Mouse (Mus musculus): ENCODE data around the gene Spop. TPM values are rescaled to one million over a fixed set of nuclear protein-coding genes. Genes with fewer than 3 reads are reported as not detected.

The Spop gene
- 17.9 and 19.6 TPM in 2 replicates for polyA plus RNA-seq (2012; rRNA removed)

- Histone ChIP-seq H3K4me3 (ENCODE audit: control insufficient read depth, low read depth, low read length) (peak within 1 kb of the TSS; percentile 93), H3K27ac (ENCODE audit: control insufficient read depth, insufficient read depth, low read depth, low read length) (peak within 1 kb of the TSS; percentile 97), H3K27me3 (ENCODE audit: control insufficient read depth, insufficient read depth, low read length) (no peaks in the 10 kb centered on the region), H3K4me1 (ENCODE audit: control insufficient read depth, insufficient read depth, low read length) (peaks cover 4% of the 10 kb centered on the region; the same call in 1 of the 2 replicates), H3K36me3 (ENCODE audit: control insufficient read depth, insufficient read depth, low read length) (no peaks in the 10 kb centered on the region)
- TF ChIP-seq POLR2A (IDR thresholded peaks at IDR 0.05; ENCODE audit: control insufficient read depth, low read depth, low read length) (peak; percentile 51), CTCF (IDR thresholded peaks at IDR 0.05; ENCODE audit: control insufficient read depth, insufficient read depth, insufficient replicate concordance, low read depth, low read length) (no peak)
Measured at GRCm38 (mm10) chr11:95413641-95414535, at the start of gene Spop. TSS of gene Spop (plus strand) at chr11:95414080.

GRCm38 (mm10) chr11:95364388-95364787 is 49.5 kb upstream of the Spop start:
- H3K4me3 ChIP-seq (ENCODE audit: control insufficient read depth, low read depth, low read length): no peak overlapping the region
- H3K27me3 ChIP-seq (ENCODE audit: control insufficient read depth, insufficient read depth, low read length): no peaks in the 10 kb centered on the region
- no peaks in the 10 kb centered on the region for H3K36me3 ChIP-seq (ENCODE audit: control insufficient read depth, insufficient read depth, low read length)
- no peak for TF ChIP-seq POLR2A (IDR thresholded peaks at IDR 0.05; ENCODE audit: control insufficient read depth, low read depth, low read length)
- H3K27ac ChIP-seq (ENCODE audit: control insufficient read depth, insufficient read depth, low read depth, low read length): no peak overlapping the region
- no peaks in the 10 kb centered on the region; the same call in 1 of the 2 replicates for H3K4me1 ChIP-seq (ENCODE audit: control insufficient read depth, insufficient read depth, low read length)

GRCm38 (mm10) chr11:95365596-95365995 is 48.3 kb upstream of the Spop start:
- Histone ChIP-seq H3K4me3 (ENCODE audit: control insufficient read depth, low read depth, low read length) (no peak overlapping the region), H3K4me1 (ENCODE audit: control insufficient read depth, insufficient read depth, low read length) (peaks cover 2% of the 10 kb centered on the region), H3K36me3 (ENCODE audit: control insufficient read depth, insufficient read depth, low read length) (no peaks in the 10 kb centered on the region), H3K27me3 (ENCODE audit: control insufficient read depth, insufficient read depth, low read length) (no peaks in the 10 kb centered on the region), H3K27ac (ENCODE audit: control insufficient read depth, insufficient read depth, low read depth, low read length) (peak overlapping the region; percentile 52; the same call in 1 of the 2 replicates)
- no peak for TF ChIP-seq POLR2A (IDR thresholded peaks at IDR 0.05; ENCODE audit: control insufficient read depth, low read depth, low read length)
- no peak for TF ChIP-seq CTCF (IDR thresholded peaks at IDR 0.05; ENCODE audit: control insufficient read depth, insufficient read depth, insufficient replicate concordance, low read depth, low read length)

- TF ChIP-seq CTCF (IDR thresholded peaks at IDR 0.05; ENCODE audit: control insufficient read depth, insufficient read depth, insufficient replicate concordance, low read depth, low read length) (no peak), POLR2A (IDR thresholded peaks at IDR 0.05; ENCODE audit: control insufficient read depth, low read depth, low read length) (no peak)
- Histone ChIP-seq H3K4me1 (ENCODE audit: control insufficient read depth, insufficient read depth, low read length) (peaks cover 2% of the 10 kb centered on the region), H3K4me3 (ENCODE audit: control insufficient read depth, low read depth, low read length) (no peak overlapping the region), H3K27ac (ENCODE audit: control insufficient read depth, insufficient read depth, low read depth, low read length) (peak overlapping the region; percentile 52; the same call in 1 of the 2 replicates), H3K27me3 (ENCODE audit: control insufficient read depth, insufficient read depth, low read length) (no peaks in the 10 kb centered on the region), H3K36me3 (ENCODE audit: control insufficient read depth, insufficient read depth, low read length) (no peaks in the 10 kb centered on the region; the same call in 1 of the 2 replicates)
Measured at GRCm38 (mm10) chr11:95366280-95366897, 47.5 kb upstream of the Spop start.

GRCm38 (mm10) chr11:95367011-95367735 is 46.7 kb upstream of the Spop start:
- Histone ChIP-seq H3K4me3 (ENCODE audit: control insufficient read depth, low read depth, low read length) (no peak overlapping the region), H3K36me3 (ENCODE audit: control insufficient read depth, insufficient read depth, low read length) (no peaks in the 10 kb centered on the region; the same call in 1 of the 2 replicates), H3K27ac (ENCODE audit: control insufficient read depth, insufficient read depth, low read depth, low read length) (no peak overlapping the region), H3K27me3 (ENCODE audit: control insufficient read depth, insufficient read depth, low read length) (no peaks in the 10 kb centered on the region), H3K4me1 (ENCODE audit: control insufficient read depth, insufficient read depth, low read length) (peaks cover 2% of the 10 kb centered on the region)
- no peak for TF ChIP-seq CTCF (IDR thresholded peaks at IDR 0.05; ENCODE audit: control insufficient read depth, insufficient read depth, insufficient replicate concordance, low read depth, low read length)
- no peak for TF ChIP-seq POLR2A (IDR thresholded peaks at IDR 0.05; ENCODE audit: control insufficient read depth, low read depth, low read length)

- Histone ChIP-seq H3K4me3 (ENCODE audit: control insufficient read depth, low read depth, low read length) (no peak overlapping the region), H3K27ac (ENCODE audit: control insufficient read depth, insufficient read depth, low read depth, low read length) (no peak overlapping the region), H3K4me1 (ENCODE audit: control insufficient read depth, insufficient read depth, low read length) (peaks cover 2% of the 10 kb centered on the region), H3K36me3 (ENCODE audit: control insufficient read depth, insufficient read depth, low read length) (peaks cover 2% of the 10 kb centered on the region), H3K27me3 (ENCODE audit: control insufficient read depth, insufficient read depth, low read length) (no peaks in the 10 kb centered on the region)
- TF ChIP-seq POLR2A (IDR thresholded peaks at IDR 0.05; ENCODE audit: control insufficient read depth, low read depth, low read length) (no peak), CTCF (IDR thresholded peaks at IDR 0.05; ENCODE audit: control insufficient read depth, insufficient read depth, insufficient replicate concordance, low read depth, low read length) (no peak)
Measured at GRCm38 (mm10) chr11:95368231-95368823, 45.6 kb upstream of the Spop start.
